Mouse (Mus musculus): ENCODE data around the gene Ppil1. TPM values are rescaled to one million over a fixed set of nuclear protein-coding genes. Genes with fewer than 3 reads are reported as not detected.
"Not testable (repeated sequence)": the region's sequence is repeated elsewhere in the genome, so short reads cannot be mapped to it uniquely, and the experiment has no call there.

The Ppil1 gene
- polyA plus RNA-seq, 1 experiment from 2014 or later: 10.6 TPM

DNA sequence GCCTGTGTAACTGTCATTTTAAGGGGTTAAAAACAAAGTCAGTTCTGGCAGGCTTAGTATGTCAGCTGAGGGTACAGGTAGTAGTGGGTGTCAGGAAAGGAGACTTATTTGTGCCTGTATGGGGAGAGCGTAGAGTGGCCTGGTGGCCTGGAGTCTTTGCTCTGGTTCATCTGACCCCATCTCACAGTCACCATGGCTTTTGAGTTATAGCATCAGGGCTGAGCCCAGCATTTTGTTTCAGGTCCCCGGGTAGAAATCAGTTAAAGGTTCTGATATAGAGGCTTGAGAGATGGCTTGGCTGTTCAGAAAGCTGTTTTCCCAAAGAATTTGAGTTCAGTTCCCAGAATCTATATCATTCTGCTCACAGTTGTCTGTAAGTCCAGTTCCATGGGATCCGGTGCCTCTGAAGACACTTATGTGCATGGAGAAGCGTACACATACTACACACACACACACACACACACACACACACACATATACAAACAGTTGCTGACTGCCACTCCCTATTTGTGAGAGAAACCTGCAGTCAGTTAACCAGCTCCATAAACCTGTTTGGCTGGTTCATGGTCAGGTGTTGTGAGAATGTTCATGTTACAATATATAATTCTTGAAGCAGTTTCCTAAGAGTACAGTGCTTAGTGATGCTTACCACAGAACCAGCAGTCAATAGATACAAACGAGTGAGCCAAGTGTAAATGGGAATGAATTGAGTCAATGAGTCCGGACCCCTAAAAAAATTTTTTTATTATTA, 4.1 kb upstream of the Ppil1 start:
- H3K36me3 ChIP-seq (ENCODE audit: inconsistent target): no peaks in the 10 kb centered on the region
- H3K79me2 ChIP-seq (ENCODE audit: inconsistent target): peaks cover 47% of the 10 kb centered on the region
- WGBS (ENCODE audit: missing documents): 63% methylated on average over 6 of the region's 6 CpGs
- H3K27ac ChIP-seq: 0 out of 2 replicates have a peak overlapping the region, but pooled peaks have one; percentile 5
- H3K4me3 ChIP-seq (ENCODE audit: inconsistent target): peak overlapping the region; percentile 12; the same call in 1 of the 2 replicates

- H3K79me2 ChIP-seq (ENCODE audit: inconsistent target): peaks cover 47% of the 10 kb centered on the region
- not testable (repeated sequence) for H3K27ac ChIP-seq; H3K36me3 ChIP-seq (ENCODE audit: inconsistent target); H3K4me3 ChIP-seq (ENCODE audit: inconsistent target)
- WGBS (ENCODE audit: missing documents): 88% methylated on average over 1 of the region's 2 CpGs
Measured at GRCm38 (mm10) chr17:29267040-29267439, 3.1 kb upstream of the Ppil1 start.

GRCm38 (mm10) chr17:29264760-29265159, 774 bp upstream of the Ppil1 start:
- peaks cover 45% of the 10 kb centered on the region for H3K79me2 ChIP-seq (ENCODE audit: inconsistent target)
- 52% methylated on average over 4 of the region's 5 CpGs for WGBS (ENCODE audit: missing documents)
- 0 out of 2 replicates have a peak, but pooled peaks cover 5% of the 10 kb centered on the region for H3K36me3 ChIP-seq (ENCODE audit: inconsistent target)
- H3K4me3 ChIP-seq (ENCODE audit: inconsistent target): no peak overlapping the region; the same call in 1 of the 2 replicates
- H3K27ac ChIP-seq: peak overlapping the region; percentile 94

- WGBS (ENCODE audit: missing documents): 3% methylated on average over 14 of the region's 14 CpGs
- peaks cover 47% of the 10 kb centered on the region for H3K79me2 ChIP-seq (ENCODE audit: inconsistent target)
- H3K36me3 ChIP-seq (ENCODE audit: inconsistent target): peaks cover 8% of the 10 kb centered on the region; the same call in 1 of the 2 replicates
- H3K4me3 ChIP-seq (ENCODE audit: inconsistent target): peak overlapping the region; percentile 74
- peak overlapping the region; percentile 94 for H3K27ac ChIP-seq
Measured at GRCm38 (mm10) chr17:29263417-29263816, 569 bp downstream of the Ppil1 start.

DNA sequence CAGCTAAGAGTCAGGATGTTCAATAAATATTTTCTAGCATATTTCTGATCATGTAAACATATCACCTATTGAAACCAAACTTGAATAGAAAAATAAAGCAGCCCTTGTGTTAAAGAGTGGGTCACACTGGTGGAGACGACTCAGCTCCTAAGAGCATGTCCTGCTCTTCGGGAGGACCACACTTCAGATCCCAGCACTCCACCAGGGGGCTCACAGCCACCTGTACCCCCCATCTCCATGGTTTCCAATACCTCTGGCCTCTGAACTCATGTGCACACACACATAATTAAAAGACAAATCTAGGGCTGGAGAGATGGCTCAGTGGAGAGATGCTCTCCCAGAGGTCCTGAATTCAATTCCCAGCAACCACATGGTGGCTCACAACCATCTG, 1.7 kb downstream of the Ppil1 start:
- Histone ChIP-seq H3K27ac (no peak overlapping the region), H3K79me2 (ENCODE audit: inconsistent target) (peaks cover 59% of the 10 kb centered on the region), H3K4me3 (ENCODE audit: inconsistent target) (peak overlapping the region; percentile 74; the same call in 1 of the 2 replicates), H3K36me3 (ENCODE audit: inconsistent target) (peaks cover 20% of the 10 kb centered on the region; the same call in 1 of the 2 replicates)
- WGBS (ENCODE audit: missing documents): 33% methylated on average over 2 of the region's 2 CpGs

- Histone ChIP-seq H3K4me3 (ENCODE audit: inconsistent target) (no peak overlapping the region), H3K27ac (no peak overlapping the region), H3K79me2 (ENCODE audit: inconsistent target) (peaks cover 64% of the 10 kb centered on the region), H3K36me3 (ENCODE audit: inconsistent target) (peaks cover 22% of the 10 kb centered on the region; the same call in 1 of the 2 replicates)
- WGBS (ENCODE audit: missing documents): 84% methylated on average over 22 of the region's 22 CpGs
Measured at GRCm38 (mm10) chr17:29261603-29262258, 2.3 kb downstream of the Ppil1 start.

- Histone ChIP-seq H3K4me3 (ENCODE audit: inconsistent target) (no peak overlapping the region), H3K27ac (no peak overlapping the region), H3K79me2 (ENCODE audit: inconsistent target) (peaks cover 75% of the 10 kb centered on the region), H3K36me3 (ENCODE audit: inconsistent target) (peaks cover 22% of the 10 kb centered on the region; the same call in 1 of the 2 replicates)
- 97% methylated on average over 11 of the region's 15 CpGs for WGBS (ENCODE audit: missing documents)
Measured at GRCm38 (mm10) chr17:29260501-29260900, 3.5 kb downstream of the Ppil1 start.

DNA sequence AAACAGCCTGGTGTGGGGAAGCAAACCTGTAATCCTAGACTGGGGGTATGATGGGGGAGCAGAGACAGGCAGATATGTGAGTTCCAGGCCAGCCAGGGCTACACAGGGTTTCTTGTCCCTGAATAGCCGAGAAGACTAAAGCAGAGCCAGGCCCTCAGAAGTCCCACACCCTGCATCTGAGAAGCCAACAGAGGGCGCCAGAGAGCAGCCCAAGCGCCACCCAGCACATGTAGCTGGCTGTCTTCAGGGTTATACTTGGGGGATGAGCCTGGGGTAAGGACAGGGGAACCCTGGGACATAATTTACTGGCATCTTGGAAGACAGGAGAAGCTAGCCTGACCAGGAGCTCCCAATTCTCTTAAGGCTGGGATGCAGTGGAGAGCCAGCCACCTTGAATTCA, 4.5 kb downstream of the Ppil1 start:
- Histone ChIP-seq H3K79me2 (ENCODE audit: inconsistent target) (peaks cover 79% of the 10 kb centered on the region), H3K36me3 (ENCODE audit: inconsistent target) (peaks cover 28% of the 10 kb centered on the region; the same call in 1 of the 2 replicates), H3K4me3 (ENCODE audit: inconsistent target) (no peak overlapping the region), H3K27ac (no peak overlapping the region)
- WGBS (ENCODE audit: missing documents): 7% methylated on average over 3 of the region's 3 CpGs

GRCm38 (mm10) chr17:29258921-29259320, 5.1 kb downstream of the Ppil1 start:
- Histone ChIP-seq H3K36me3 (ENCODE audit: inconsistent target) (peaks cover 33% of the 10 kb centered on the region; the same call in 1 of the 2 replicates), H3K27ac (no peak overlapping the region), H3K79me2 (ENCODE audit: inconsistent target) (peaks cover 83% of the 10 kb centered on the region), H3K4me3 (ENCODE audit: inconsistent target) (no peak overlapping the region)
- WGBS (ENCODE audit: missing documents): 93% methylated on average over 2 of the region's 2 CpGs

DNA sequence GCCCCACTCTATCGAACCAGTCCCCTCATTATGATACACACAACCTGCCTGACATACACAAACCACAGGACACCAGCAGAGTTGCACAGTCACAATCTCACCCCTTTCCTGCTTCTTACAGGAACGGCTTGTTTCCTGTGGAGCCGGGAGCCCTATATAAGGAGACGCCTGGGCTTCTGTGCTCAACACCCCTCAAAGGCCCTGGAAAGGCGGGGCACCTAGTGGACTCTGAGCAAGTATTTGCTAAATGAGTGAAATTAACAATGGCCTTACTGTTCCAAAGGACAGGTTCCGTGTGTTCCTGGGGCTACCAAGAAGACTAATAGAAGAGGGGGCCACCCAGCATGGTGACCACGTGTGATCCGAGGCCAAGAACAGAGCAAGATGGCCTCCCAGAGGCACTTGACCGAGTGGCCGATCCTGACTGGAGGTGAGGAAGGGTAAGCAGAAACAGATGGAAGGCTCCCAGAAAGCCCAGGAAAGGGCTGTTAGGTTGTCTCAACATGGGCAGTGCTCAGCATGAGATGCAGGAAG, 5.9 kb downstream of the Ppil1 start:
- Histone ChIP-seq H3K36me3 (ENCODE audit: inconsistent target) (peaks cover 35% of the 10 kb centered on the region; the same call in 1 of the 2 replicates), H3K79me2 (ENCODE audit: inconsistent target) (peaks cover 78% of the 10 kb centered on the region), H3K27ac (no peak overlapping the region), H3K4me3 (ENCODE audit: inconsistent target) (no peak overlapping the region)
- WGBS (ENCODE audit: missing documents): 70% methylated on average over 10 of the region's 10 CpGs

GRCm38 (mm10) chr17:29257001-29257511, 6.9 kb downstream of the Ppil1 start:
- no peak overlapping the region for H3K4me3 ChIP-seq (ENCODE audit: inconsistent target)
- no peak overlapping the region for H3K27ac ChIP-seq
- peaks cover 68% of the 10 kb centered on the region for H3K79me2 ChIP-seq (ENCODE audit: inconsistent target)
- H3K36me3 ChIP-seq (ENCODE audit: inconsistent target): peaks cover 35% of the 10 kb centered on the region; the same call in 1 of the 2 replicates
- 96% methylated on average over 10 of the region's 10 CpGs for WGBS (ENCODE audit: missing documents)

DNA sequence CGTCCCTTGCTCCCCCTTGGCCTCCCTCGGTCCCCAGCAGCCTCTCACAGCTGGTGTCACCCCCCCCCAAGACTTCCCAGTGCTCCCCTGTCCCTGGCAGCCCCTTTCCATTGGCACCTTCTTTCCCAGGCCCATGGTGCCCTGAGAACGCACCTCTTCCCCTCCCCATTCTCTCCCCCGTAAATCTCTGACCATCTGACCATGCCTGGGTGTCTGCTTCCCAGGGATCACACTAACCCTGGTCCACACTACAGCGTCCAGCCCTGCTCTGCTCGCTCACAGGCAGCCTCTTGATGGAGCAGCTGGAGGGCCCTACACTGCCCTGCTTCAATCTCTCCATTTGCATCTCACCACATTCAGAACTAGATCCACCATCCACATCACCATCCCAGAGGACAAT, 7.5 kb downstream of the Ppil1 start:
- Histone ChIP-seq H3K36me3 (ENCODE audit: inconsistent target) (peaks cover 38% of the 10 kb centered on the region; the same call in 1 of the 2 replicates), H3K4me3 (ENCODE audit: inconsistent target) (no peak overlapping the region)
- 91% methylated on average over 6 of the region's 6 CpGs for WGBS (ENCODE audit: missing documents)

GRCm38 (mm10) chr17:29254784-29255183, 9.2 kb downstream of the Ppil1 start:
- not testable (repeated sequence) for H3K4me3 ChIP-seq (ENCODE audit: inconsistent target); H3K27ac ChIP-seq
- peaks cover 47% of the 10 kb centered on the region; the same call in 1 of the 2 replicates for H3K79me2 ChIP-seq (ENCODE audit: inconsistent target)
- peaks cover 38% of the 10 kb centered on the region; the same call in 1 of the 2 replicates for H3K36me3 ChIP-seq (ENCODE audit: inconsistent target)
- WGBS (ENCODE audit: missing documents): 92% methylated on average over 6 of the region's 6 CpGs

More for the DNA sequence above, 7.5 kb downstream of the Ppil1 start:
- peaks cover 62% of the 10 kb centered on the region for H3K79me2 ChIP-seq (ENCODE audit: inconsistent target)
- H3K27ac ChIP-seq: no peak overlapping the region

- Histone ChIP-seq H3K36me3 (ENCODE audit: inconsistent target) (peaks cover 38% of the 10 kb centered on the region; the same call in 1 of the 2 replicates), H3K79me2 (ENCODE audit: inconsistent target) (peaks cover 39% of the 10 kb centered on the region; the same call in 1 of the 2 replicates), H3K4me3 (ENCODE audit: inconsistent target) (no peak overlapping the region), H3K27ac (no peak overlapping the region)
- 94% methylated on average over 8 of the region's 9 CpGs for WGBS (ENCODE audit: missing documents)
Measured at GRCm38 (mm10) chr17:29253684-29254083, 10.3 kb downstream of the Ppil1 start.

All from macrophage (primary cell).